Mouse (Mus musculus): Measurements from ENCODE around the gene Bcdin3d.

- no peak for TF ChIP-seq CTCF (IDR thresholded peaks at IDR 0.05; ENCODE audit: low read depth)
- TF ChIP-seq EP300 (optimal IDR thresholded peaks at IDR 0.05) = no peak
Measured at GRCm38 (mm10) chr15:99430394-99430793, 44.1 kb downstream of the Bcdin3d start.

All from stomach, postnatal 0 days (tissue).